Mouse (Mus musculus) T-helper 1 cell (primary cell): Measurements from ENCODE around the gene Chst5.

Experiments
- in situ Hi-C: fragments of 300-600 bp; cut with MboI, MseI; formaldehyde crosslinking; loops from one replicate; pipeline ENCODE4 v1.15.1; 2025; ENCODE audit warnings: high pct_unique_total_duplicates

The Chst5 gene

GRCm38 (mm10) chr8:111931721-111932120 is 21.5 kb upstream of the Chst5 start:
- in situ Hi-C loops: loop anchor here (5.0 kb wide), 1 partner anchor 1701 kb away; no protein-coding TSS in a partner anchor

GRCm38 (mm10) chr8:111929648-111930344 is 19.5 kb upstream of the Chst5 start:
- in situ Hi-C loops: loop anchor here (5.0 kb wide), 1 partner anchor 1703 kb away; no protein-coding TSS in a partner anchor

GRCm38 (mm10) chr8:111924976-111925375 is 14.7 kb upstream of the Chst5 start:
- in situ Hi-C loops: no loop called here

GRCm38 (mm10) chr8:111923383-111923804 is 13.1 kb upstream of the Chst5 start:
- in situ Hi-C loops: no loop called here

- in situ Hi-C loops: no loop called here
Measured at GRCm38 (mm10) chr8:111920971-111921370, 10.7 kb upstream of the Chst5 start.

GRCm38 (mm10) chr8:111919663-111920062 is 9.4 kb upstream of the Chst5 start:
- in situ Hi-C loops: no loop called here

- in situ Hi-C loops: no loop called here
Measured at GRCm38 (mm10) chr8:111912860-111913432, 2.7 kb upstream of the Chst5 start.

- in situ Hi-C loops: no loop called here
Measured at GRCm38 (mm10) chr8:111911572-111911971, 1.3 kb upstream of the Chst5 start.

- in situ Hi-C loops: no loop called here
Measured at GRCm38 (mm10) chr8:111905500-111906121, 4.6 kb downstream of the Chst5 start.

- in situ Hi-C loops: no loop called here
Measured at GRCm38 (mm10) chr8:111902080-111902479, 8.2 kb downstream of the Chst5 start.

GRCm38 (mm10) chr8:111898586-111898985 is 11.7 kb downstream of the Chst5 start:
- in situ Hi-C loops: loop anchor here (10.0 kb wide), 1 partner anchor 1424 kb away; no protein-coding TSS in a partner anchor

- in situ Hi-C loops: loop anchor here (10.0 kb wide), 1 partner anchor 1420 kb away; no protein-coding TSS in a partner anchor
Measured at GRCm38 (mm10) chr8:111894955-111895354, 15.3 kb downstream of the Chst5 start.

GRCm38 (mm10) chr8:111892615-111893014 is 17.6 kb downstream of the Chst5 start:
- in situ Hi-C loops: loop anchor here (10.0 kb wide), 1 partner anchor 1418 kb away; no protein-coding TSS in a partner anchor

- in situ Hi-C loops: loop anchor here (10.0 kb wide), 1 partner anchor 1417 kb away; no protein-coding TSS in a partner anchor
Measured at GRCm38 (mm10) chr8:111891983-111892382, 18.3 kb downstream of the Chst5 start.

GRCm38 (mm10) chr8:111890911-111891303 is 19.3 kb downstream of the Chst5 start:
- in situ Hi-C loops: loop anchor here (10.0 kb wide), 1 partner anchor 1416 kb away; no protein-coding TSS in a partner anchor

- in situ Hi-C loops: loop anchor here (10.0 kb wide), 1 partner anchor 1415 kb away; no protein-coding TSS in a partner anchor
Measured at GRCm38 (mm10) chr8:111889931-111890910, 20.0 kb downstream of the Chst5 start.

- in situ Hi-C loops: no loop called here
Measured at GRCm38 (mm10) chr8:111888091-111888650, 22.1 kb downstream of the Chst5 start.

- in situ Hi-C loops: no loop called here
Measured at GRCm38 (mm10) chr8:111887479-111887878, 22.8 kb downstream of the Chst5 start.

GRCm38 (mm10) chr8:111883615-111884014 is 26.6 kb downstream of the Chst5 start:
- in situ Hi-C loops: no loop called here

GRCm38 (mm10) chr8:111881591-111881990 is 28.7 kb downstream of the Chst5 start:
- in situ Hi-C loops: no loop called here

- in situ Hi-C loops: no loop called here
Measured at GRCm38 (mm10) chr8:111877711-111878110, 32.5 kb downstream of the Chst5 start.
